Mouse (Mus musculus) lung, embryonic 14.5 days (tissue): Measurements from ENCODE around the gene Zbtb48. TPM values are rescaled to one million over a fixed set of nuclear protein-coding genes. Genes with fewer than 3 reads are reported as not detected.

ENCODE experiments used
- ATAC-seq: fragments of 200-750 bp; cut with Nextera tagmentation; 2 replicates; pipeline ENCODE4 v1.8.0; 2017; ENCODE audit warnings: mild to moderate bottlenecking, moderate TSS enrichment, moderate library complexity; ENCODE audit not compliant: insufficient read depth
- DNase-seq: peaks from one replicate; pipeline ENCODE4 v3.0.0-alpha.2; 2015
- H3K27ac ChIP-seq: fragments of 300-500 bp; sonication (generic); 2 replicates; pipeline ENCODE4 v1.5.1; 2014; ENCODE audit warnings: low read depth, mild to moderate bottlenecking, moderate library complexity
- H3K27me3 ChIP-seq: fragments of 300-500 bp; sonication (generic); 2 replicates; pipeline ENCODE4 v1.6.1; 2014; ENCODE audit warnings: low read length, control low read depth; ENCODE audit not compliant: insufficient read depth
- H3K36me3 ChIP-seq: fragments of 300-500 bp; sonication (generic); 2 replicates; pipeline ENCODE4 v1.6.1; 2014; ENCODE audit warnings: control low read depth; ENCODE audit not compliant: insufficient read depth
- H3K4me1 ChIP-seq: fragments of 300-500 bp; sonication (generic); 2 replicates; pipeline ENCODE4 v1.6.1; 2014; ENCODE audit warnings: antibody characterized with exemption, control low read depth; ENCODE audit not compliant: insufficient read depth
- H3K4me2 ChIP-seq: fragments of 300-500 bp; sonication (generic); 2 replicates; pipeline ENCODE4 v1.6.1; 2014; ENCODE audit warnings: mild to moderate bottlenecking
- H3K4me3 ChIP-seq: fragments of 300-500 bp; sonication (generic); 2 replicates; pipeline ENCODE4 v1.5.1; 2014; ENCODE audit warnings: low read depth, low read length
- H3K9ac ChIP-seq: fragments of 300-500 bp; sonication (generic); 2 replicates; pipeline ENCODE4 v1.6.1; 2014
- H3K9me3 ChIP-seq: fragments of 300-500 bp; sonication (generic); 2 replicates; pipeline ENCODE4 v1.6.1; 2016; ENCODE audit warnings: low read depth, low read length, control low read depth
- CTCF ChIP-seq: IDR thresholded peaks from 2 replicates; pipeline ENCODE4 v1.5.1; 2016; ENCODE audit warnings: antibody characterized with exemption, low read depth
- WGBS: fragments of 180-500 bp; shearing (Covaris S2); extraction: QIAGEN DNeasy Blood & Tissue Kit; methylation state at CpG from one replicate; pipeline ENCODE4 v1.1.7; 2014; 5-methylcytosine and 5-hydroxymethylcytosine counted together
- polyA plus RNA-seq: library from polyadenylated mRNA; unstranded; fragments of >200 nt; fragmentation: Nextera tagmentation; extraction: Ambion mirVana; gene quantifications from 2 replicates; pipeline ENCODE4 v1.2.1, GENCODE M21; 2014

Zbtb48 gene
- polyA plus RNA-seq, 1 experiment from 2014 or later = 22.7 TPM

DNA sequence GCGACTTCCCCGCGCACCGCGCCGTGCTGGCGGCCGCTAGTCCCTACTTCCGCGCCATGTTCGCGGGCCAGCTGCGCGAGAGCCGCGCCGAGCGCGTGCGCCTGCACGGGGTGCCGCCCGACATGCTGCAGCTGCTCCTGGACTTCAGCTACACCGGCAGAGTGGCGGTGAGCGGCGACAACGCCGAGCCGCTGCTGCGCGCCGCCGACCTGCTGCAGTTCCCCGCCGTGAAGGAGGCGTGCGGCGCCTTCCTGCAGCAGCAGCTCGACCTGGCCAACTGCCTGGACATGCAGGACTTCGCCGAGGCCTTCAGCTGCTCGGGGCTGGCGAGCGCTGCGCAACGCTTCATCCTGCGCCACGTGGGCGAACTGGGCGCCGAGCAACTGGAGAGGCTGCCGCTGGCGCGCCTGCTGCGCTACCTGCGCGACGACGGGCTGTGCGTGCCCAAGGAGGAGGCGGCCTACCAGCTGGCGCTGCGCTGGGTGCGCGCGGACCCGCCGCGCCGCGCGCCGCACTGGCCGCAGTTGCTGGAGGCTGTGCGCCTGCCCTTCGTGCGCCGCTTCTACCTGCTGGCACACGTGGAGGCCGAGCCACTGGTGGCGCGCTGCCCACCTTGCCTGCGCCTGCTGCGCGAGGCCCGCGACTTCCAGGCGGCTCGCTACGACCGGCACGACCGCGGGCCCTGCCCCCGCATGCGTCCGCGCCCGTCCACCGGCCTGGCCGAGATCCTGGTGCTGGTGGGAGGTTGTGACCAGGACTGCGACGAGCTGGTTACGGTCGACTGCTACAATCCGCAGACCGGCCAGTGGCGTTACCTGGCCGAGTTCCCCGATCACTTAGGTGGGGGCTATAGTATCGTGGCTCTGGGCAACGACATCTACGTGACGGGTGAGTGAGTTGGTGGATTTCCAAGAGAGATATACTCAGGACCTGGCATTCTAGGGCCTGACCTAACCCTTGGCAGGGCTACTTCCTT lies 18.1 kb downstream of the Zbtb48 start:
- H3K4me3 ChIP-seq = peak overlapping the region; percentile 79
- ATAC-seq = peak; percentile 84
- no peaks in the 10 kb centered on the region for H3K27me3 ChIP-seq
- peaks cover 29% of the 10 kb centered on the region for H3K4me1 ChIP-seq
- peak overlapping the region; percentile 95 for H3K27ac ChIP-seq
- WGBS = under 1% methylated on average over 111 of the region's 115 CpGs
- H3K36me3 ChIP-seq = peaks cover 19% of the 10 kb centered on the region
- TF ChIP-seq CTCF = no peak
- peak overlapping the region; percentile 67 for H3K9ac ChIP-seq
- peak; percentile 91 for DNase-seq
- no peaks in the 10 kb centered on the region for H3K9me3 ChIP-seq
- peak overlapping the region; percentile 100 for H3K4me2 ChIP-seq

- Histone ChIP-seq H3K9me3 (no peaks in the 10 kb centered on the region), H3K27me3 (no peaks in the 10 kb centered on the region), H3K27ac (peak within 1 kb of the TSS; percentile 95), H3K4me3 (peak within 1 kb of the TSS; percentile 79), H3K9ac (peak within 1 kb of the TSS; percentile 67), H3K36me3 (peaks cover 12% of the 10 kb centered on the region; the same call in 1 of the 2 replicates), H3K4me2 (peak within 1 kb of the TSS; percentile 100), H3K4me1 (peaks cover 29% of the 10 kb centered on the region)
- TF ChIP-seq CTCF = no peak
- DNase-seq (peak; percentile 98), ATAC-seq (peak; percentile 90)
- WGBS = under 1% methylated on average over 45 of the region's 45 CpGs
Measured at GRCm38 (mm10) chr4:152008622-152009075, 18.8 kb downstream of the Zbtb48 start, which contains the start of gene Klhl21. Gene Klhl21 (plus strand): TSS chr4:152008803.

DNA sequence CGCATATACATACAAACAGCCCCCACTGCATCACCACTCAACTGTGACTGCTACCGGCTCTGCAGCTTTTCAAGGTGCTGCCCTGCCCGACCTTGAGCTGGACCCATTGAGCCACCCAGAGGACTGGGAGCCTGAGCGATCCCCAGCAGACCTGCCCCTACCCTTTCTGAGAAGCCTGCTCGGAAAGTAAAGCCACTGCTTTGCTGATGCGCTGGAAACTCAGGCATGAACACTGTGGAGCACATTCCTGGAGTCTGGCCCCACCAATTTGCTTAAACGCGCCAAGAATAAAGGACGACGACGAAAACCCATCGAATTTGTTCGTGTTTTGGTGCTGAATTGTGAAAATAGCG lies 19.3 kb downstream of the Zbtb48 start:
- under 1% methylated on average over 14 of the region's 14 CpGs for WGBS
- DNase-seq = no peak
- Histone ChIP-seq H3K4me2 (peak overlapping the region; percentile 100), H3K4me3 (peak overlapping the region; percentile 79), H3K36me3 (peaks cover 9% of the 10 kb centered on the region; the same call in 1 of the 2 replicates), H3K27me3 (no peaks in the 10 kb centered on the region), H3K27ac (peak overlapping the region; percentile 95), H3K9ac (peak overlapping the region; percentile 67), H3K9me3 (no peaks in the 10 kb centered on the region), H3K4me1 (peaks cover 29% of the 10 kb centered on the region)
- ATAC-seq = peak; percentile 3; the same call in 1 of the 2 replicates
- TF ChIP-seq CTCF = no peak

GRCm38 (mm10) chr4:152007481-152008147 lies 19.9 kb downstream of the Zbtb48 start:
- ATAC-seq = no peak

DNA sequence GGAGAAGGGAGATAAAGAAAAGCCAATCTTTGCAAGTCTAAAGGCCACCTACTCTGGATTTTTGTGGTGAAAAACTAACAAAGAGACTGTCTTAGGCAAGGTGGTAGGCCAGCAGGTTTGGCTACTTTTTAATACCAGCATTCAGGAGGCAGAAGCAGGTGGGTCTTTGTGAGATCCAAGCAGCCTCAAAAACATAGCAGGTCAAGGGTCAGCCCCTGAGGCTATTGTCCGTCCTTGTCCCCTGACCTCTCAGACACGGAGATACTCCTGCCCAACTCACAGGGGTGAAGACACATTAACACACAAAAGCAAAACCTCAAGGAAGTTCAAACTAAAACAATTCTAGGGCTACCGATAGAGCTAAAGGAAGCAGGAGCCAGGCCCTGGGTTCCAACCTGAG lies 20.7 kb downstream of the Zbtb48 start:
- ATAC-seq = no peak
- WGBS = 39% methylated on average over 3 of the region's 3 CpGs
- H3K4me2 ChIP-seq = no peak overlapping the region
- TF ChIP-seq CTCF = no peak
- H3K9ac ChIP-seq = no peak overlapping the region
- H3K9me3 ChIP-seq = no peaks in the 10 kb centered on the region
- peaks cover 29% of the 10 kb centered on the region for H3K4me1 ChIP-seq
- 0 out of 2 replicates have a peak, but pooled peaks cover 2% of the 10 kb centered on the region for H3K36me3 ChIP-seq
- no peaks in the 10 kb centered on the region for H3K27me3 ChIP-seq
- no peak overlapping the region for H3K4me3 ChIP-seq
- no peak for DNase-seq
- H3K27ac ChIP-seq = peak overlapping the region; percentile 95; the same call in 1 of the 2 replicates

More at GRCm38 (mm10) chr4:152007481-152008147, 19.9 kb downstream of the Zbtb48 start:
- Histone ChIP-seq H3K9me3 (no peaks in the 10 kb centered on the region), H3K27ac (peak overlapping the region; percentile 95), H3K27me3 (no peaks in the 10 kb centered on the region), H3K4me3 (peak overlapping the region; percentile 79), H3K9ac (peak overlapping the region; percentile 67), H3K36me3 (peaks cover 9% of the 10 kb centered on the region; the same call in 1 of the 2 replicates), H3K4me1 (peaks cover 29% of the 10 kb centered on the region), H3K4me2 (peak overlapping the region; percentile 100)
- no peak for TF ChIP-seq CTCF
- DNase-seq = peak; percentile 66
- 3% methylated on average over 8 of the region's 8 CpGs for WGBS

DNA sequence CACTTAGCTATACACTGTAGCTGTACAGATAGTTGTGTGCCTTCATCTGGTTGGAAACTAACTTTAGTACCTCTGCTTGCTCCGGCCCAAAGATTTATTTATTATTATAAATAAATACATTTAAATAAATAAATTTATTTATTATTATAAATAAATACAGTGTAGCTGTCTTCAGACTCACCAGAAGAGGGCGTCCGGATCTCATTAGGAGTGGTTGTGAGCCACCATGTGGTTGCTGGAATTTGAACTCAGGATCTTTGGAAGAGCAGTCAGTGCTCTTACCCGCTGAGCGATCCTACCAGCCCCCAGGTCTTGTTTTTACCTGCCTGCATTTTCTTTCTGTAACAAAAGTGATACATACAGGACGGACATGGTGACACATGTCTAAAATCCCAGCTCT lies 21.3 kb downstream of the Zbtb48 start:
- 76% methylated on average over 6 of the region's 6 CpGs for WGBS
- Histone ChIP-seq H3K36me3 (no peaks in the 10 kb centered on the region), H3K4me1 (peaks cover 22% of the 10 kb centered on the region), H3K4me3 (no peak overlapping the region), H3K27me3 (no peaks in the 10 kb centered on the region), H3K27ac (no peak overlapping the region), H3K4me2 (no peak overlapping the region), H3K9ac (no peak overlapping the region), H3K9me3 (no peaks in the 10 kb centered on the region)
- no peak for ATAC-seq
- TF ChIP-seq CTCF = peak; percentile 19; the same call in 1 of the 2 replicates
- no peak for DNase-seq
